Mouse (Mus musculus): ENCODE results near the gene Gm19668.

DNA sequence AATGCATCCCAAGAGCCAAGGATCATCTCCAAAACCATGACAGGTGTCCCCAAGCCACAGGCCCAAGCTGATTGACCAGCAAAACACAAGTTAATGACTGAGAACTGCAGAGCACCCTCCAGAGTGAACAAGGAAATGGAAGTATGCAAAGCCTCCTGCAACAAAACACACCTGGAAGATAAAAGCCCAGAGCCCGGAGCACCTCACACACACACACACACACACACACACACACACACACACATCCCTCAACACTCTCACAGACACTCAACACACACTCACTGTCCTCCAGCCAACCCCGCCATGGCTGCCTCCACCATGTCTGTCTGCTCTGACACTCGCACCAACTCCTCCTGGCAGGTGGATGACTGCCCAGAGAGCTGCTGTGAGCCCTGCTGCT is 47.6 kb upstream of the Gm19668 start, which contains the start of gene Gm36176:
- TF ChIP-seq CTCF (conservative IDR thresholded peaks at IDR 0.05; ENCODE audit: low read length) (no peak), NANOG (IDR thresholded peaks at IDR 0.05; ENCODE audit: borderline replicate concordance, low read length) (no peak), POU5F1 (IDR thresholded peaks at IDR 0.05; ENCODE audit: borderline replicate concordance, low read length) (no peak)
